ENCODE assay signal across 19 mouse cellular contexts in genomic region chr4:53422799-53423198, GRCm38 (mm10). TPM values are rescaled to one million over a fixed set of nuclear protein-coding genes. Genes with fewer than 3 reads are reported as not detected.
DNase-seq lines count a peak whose midpoint lies in the region; ATAC-seq and TF ChIP-seq lines count a peak whose summit lies in the region.
"Had no signal": no experiment of that assay in that cellular context is flagged by ENCODE, and none has a peak within 500 bp of the region (broad histone marks: within the 10 kb centered on the region; RNA-seq: fewer than 3 reads in every experiment).

No protein-coding gene starts in this region.

- H3K4me3 ChIP-seq in heart, adult 2 months = no peak overlapping the region
- H3K4me3 ChIP-seq in liver, adult 2 months (ENCODE audit: insufficient read depth, low read depth, low read length) = no peak overlapping the region
- H3K4me3 ChIP-seq in MEL (ENCODE audit: control insufficient read depth in 1 of 2, insufficient read depth in 1 of 2, low read depth in 2 of 2, low read length in 2 of 2) = peak overlapping the region; percentile 45 to 64
- H3K4me3 ChIP-seq in heart, embryonic 10.5 days = no peak overlapping the region
- H3K4me3 ChIP-seq: embryonic facial prominence, embryonic 13.5 days; forebrain, embryonic 10.5 days; heart, embryonic 15.5 days; hindbrain, embryonic 13.5 days; limb, embryonic 12.5 days; midbrain, embryonic 12.5 days; myocyte had no signal

- no peak for TF ChIP-seq EP300 in heart, adult 2 months (IDR thresholded peaks at IDR 0.05; ENCODE audit: insufficient read depth, low read depth, low read length)
- TF ChIP-seq EP300 in MEL (IDR thresholded peaks at IDR 0.05; ENCODE audit: low read depth in 1 of 2, low read length in 2 of 2) = no peak

- no peak for DNase-seq in heart, adult 2 months
- DNase-seq in heart, postnatal 4 days = no peak
- no peak for DNase-seq in liver, adult 2 months (ENCODE audit: extremely low read depth, low read depth, low spot score)
- DNase-seq in liver (no peak), MEL (ENCODE audit: low read depth, low spot score) (peak; percentile 86)
- DNase-seq in heart, embryonic 10.5 days (ENCODE audit: low spot score) = no peak
- DNase-seq: cerebellum, postnatal 36 days; kidney, adult 18-20 months; spleen, adult 18-20 months; thymus, postnatal 25 days had no signal

- no peaks in the 10 kb centered on the region for H3K4me1 ChIP-seq in heart, adult 2 months (ENCODE audit: control insufficient read depth, insufficient read depth, low read length)
- H3K4me1 ChIP-seq in liver, adult 2 months (ENCODE audit: control insufficient read depth, insufficient read depth, low read length) = no peaks in the 10 kb centered on the region
- peaks cover 6 to 11% of the 10 kb centered on the region in 2 experiments for H3K4me1 ChIP-seq in MEL (ENCODE audit: control insufficient read depth in 1 of 2, insufficient read depth in 2 of 2, low read length in 2 of 2)
- H3K4me1 ChIP-seq in heart, embryonic 10.5 days = no peaks in the 10 kb centered on the region
- H3K4me1 ChIP-seq: embryonic facial prominence, embryonic 13.5 days; heart, embryonic 15.5 days; hindbrain, embryonic 13.5 days; limb, embryonic 12.5 days; midbrain, embryonic 12.5 days had no signal

- no peaks in the 10 kb centered on the region for H3K79me2 ChIP-seq in heart, adult 2 months (replicated peaks; ENCODE audit: control insufficient read depth, insufficient read depth, low read length)
- H3K79me2 ChIP-seq in liver, adult 2 months (ENCODE audit: control insufficient read depth, insufficient read depth, low read length) = no peaks in the 10 kb centered on the region
- no peaks in the 10 kb centered on the region; the same call in 1 of the 2 replicates for H3K79me2 ChIP-seq in MEL (ENCODE audit: control insufficient read depth, insufficient read depth, low read length, poor library complexity)

- H3K27me3 ChIP-seq in heart, adult 2 months (ENCODE audit: control insufficient read depth, insufficient read depth, low read length) = no peaks in the 10 kb centered on the region
- H3K27me3 ChIP-seq in liver, adult 2 months (ENCODE audit: control insufficient read depth, insufficient read depth, low read length) = no peaks in the 10 kb centered on the region
- no peaks in the 10 kb centered on the region for H3K27me3 ChIP-seq in MEL (ENCODE audit: control insufficient read depth in 1 of 2, insufficient read depth in 2 of 2, low read length in 2 of 2)
- no peaks in the 10 kb centered on the region for H3K27me3 ChIP-seq in heart, embryonic 10.5 days (ENCODE audit: insufficient read depth, poor library complexity, severe bottlenecking)
- H3K27me3 ChIP-seq: embryonic facial prominence, embryonic 13.5 days; heart, embryonic 15.5 days; hindbrain, embryonic 13.5 days; limb, embryonic 12.5 days; midbrain, embryonic 12.5 days had no signal

- TF ChIP-seq RAD21 in MEL (IDR thresholded peaks at IDR 0.05; ENCODE audit: low read depth, low read length) = no peak; the same call in 1 of the 2 replicates

- intact Hi-C loops in heart, adult 2 months (cut with DNase I) = no loop called here

- H3K9me3 ChIP-seq in MEL (replicated peaks; ENCODE audit: insufficient read depth, low read length) = no peaks in the 10 kb centered on the region
- no peaks in the 10 kb centered on the region for H3K9me3 ChIP-seq in heart, embryonic 10.5 days
- H3K9me3 ChIP-seq: embryonic facial prominence, embryonic 13.5 days; heart, embryonic 15.5 days; hindbrain, embryonic 13.5 days; midbrain, embryonic 12.5 days had no signal

- H3K36me3 ChIP-seq in heart, adult 2 months (ENCODE audit: control insufficient read depth, insufficient read depth, low read length) = no peaks in the 10 kb centered on the region
- no peaks in the 10 kb centered on the region for H3K36me3 ChIP-seq in liver, adult 2 months (ENCODE audit: control insufficient read depth, insufficient read depth, low read length)
- peaks cover 0 to 12% of the 10 kb centered on the region in 2 experiments; a peak in 2 of 4 replicates for H3K36me3 ChIP-seq in MEL (ENCODE audit: control insufficient read depth in 1 of 2, insufficient read depth in 2 of 2, low read length in 2 of 2)
- no peaks in the 10 kb centered on the region for H3K36me3 ChIP-seq in heart, embryonic 10.5 days
- H3K36me3 ChIP-seq: embryonic facial prominence, embryonic 13.5 days; forebrain, embryonic 10.5 days; heart, embryonic 15.5 days; hindbrain, embryonic 13.5 days; limb, embryonic 12.5 days; midbrain, embryonic 12.5 days had no signal

- no peak overlapping the region for H3K9ac ChIP-seq in heart, adult 2 months (ENCODE audit: low read depth, low read length)
- H3K9ac ChIP-seq in liver, adult 2 months (ENCODE audit: low read depth, low read length) = no peak overlapping the region
- H3K9ac ChIP-seq in MEL (ENCODE audit: control insufficient read depth, low read depth, low read length, poor library complexity, severe bottlenecking) = peak overlapping the region; percentile 68
- H3K9ac ChIP-seq: embryonic facial prominence, embryonic 13.5 days; heart, embryonic 15.5 days; hindbrain, embryonic 13.5 days; limb, embryonic 12.5 days; midbrain, embryonic 12.5 days had no signal

- peak; percentile 67 for TF ChIP-seq CTCF in heart, adult 2 months (IDR thresholded peaks at IDR 0.05)
- peak; percentile 25; the same call in 1 of the 2 replicates for TF ChIP-seq CTCF in liver, adult 2 months (IDR thresholded peaks at IDR 0.05; ENCODE audit: low read depth, low read length)
- TF ChIP-seq CTCF in MEL (IDR thresholded peaks at IDR 0.05 in 2 of 3, conservative IDR thresholded peaks at IDR 0.05 in 1 of 3; ENCODE audit: control insufficient read depth in 1 of 3, insufficient read depth in 1 of 3, low read depth in 2 of 3, low read length in 3 of 3, poor library complexity in 1 of 3, severe bottlenecking in 1 of 3) = peak; percentile 35 to 60 (median 40); a peak in 5 of 6 replicates

- ATAC-seq in megakaryocyte-erythroid progenitor cell, adult 5-6 weeks (replicated peaks; ENCODE audit: low FRiP score, low TSS enrichment, poor library complexity, severe bottlenecking) = peak; percentile 77; the same call in 1 of the 2 replicates
- ATAC-seq: activated CD4-positive, CD25-positive, alpha-beta regulatory T cell, adult 4 months had no signal

- no peak for TF ChIP-seq POLR2A in heart, adult 2 months (IDR thresholded peaks at IDR 0.05; ENCODE audit: insufficient read depth, low read depth, low read length)
- TF ChIP-seq POLR2A in liver, adult 2 months (IDR thresholded peaks at IDR 0.05; ENCODE audit: extremely low read depth, insufficient read depth, low read length) = no peak
- TF ChIP-seq POLR2A in MEL (IDR thresholded peaks at IDR 0.05; ENCODE audit: control insufficient read depth in 1 of 2, insufficient read depth in 1 of 2, low read depth in 1 of 2, low read length in 2 of 2, poor library complexity in 1 of 2) = peak in 1 of 2 experiments; percentile 26; a peak in 1 of 4 replicates

- 38% methylated on average over 2 of the region's 2 CpGs for WGBS in heart, adult 2 months
- 62% methylated on average over 2 of the region's 2 CpGs for WGBS in liver, adult 2 months
- WGBS in heart, embryonic 10.5 days = 82% methylated on average over 2 of the region's 2 CpGs

- no peak overlapping the region for H3K27ac ChIP-seq in heart, adult 2 months
- no peak overlapping the region for H3K27ac ChIP-seq in liver, adult 2 months (replicated peaks; ENCODE audit: insufficient read depth, low read depth, low read length)
- peak overlapping the region; percentile 68 for H3K27ac ChIP-seq in MEL (ENCODE audit: control insufficient read depth, low read depth, low read length)
- no peak overlapping the region for H3K27ac ChIP-seq in heart, embryonic 10.5 days
- H3K27ac ChIP-seq: embryonic facial prominence, embryonic 13.5 days; forebrain, embryonic 10.5 days; heart, embryonic 15.5 days; hindbrain, embryonic 13.5 days; limb, embryonic 12.5 days; midbrain, embryonic 12.5 days had no signal

TF ChIP-seq in MEL, 35 proteins besides CTCF, POLR2A, EP300 and RAD21:
- no peak for TF ChIP-seq MYB (IDR thresholded peaks at IDR 0.05; ENCODE audit: low read depth, low read length)
- peak; percentile 53 for TF ChIP-seq ZC3H11A (IDR thresholded peaks at IDR 0.05; ENCODE audit: low read depth, low read length)
- TF ChIP-seq ZMIZ1 (IDR thresholded peaks at IDR 0.05; ENCODE audit: low read depth, low read length) = no peak
- peak; percentile 72 for TF ChIP-seq SMC3 (IDR thresholded peaks at IDR 0.05; ENCODE audit: low read depth, low read length)
- no peak for TF ChIP-seq ELF1 (IDR thresholded peaks at IDR 0.05; ENCODE audit: low read depth, low read length)
- TF ChIP-seq GATA1 (IDR thresholded peaks at IDR 0.05; ENCODE audit: low read depth, low read length) = peak; percentile 30; the same call in 1 of the 2 replicates
- 0 out of 2 replicates have a peak, but pooled peaks have one; percentile 54 for TF ChIP-seq SIN3A (IDR thresholded peaks at IDR 0.05; ENCODE audit: low read length)
- 0 out of 2 replicates have a peak, but pooled peaks have one; percentile 41 for TF ChIP-seq TBP (IDR thresholded peaks at IDR 0.05; ENCODE audit: low read depth, low read length)

RNA-seq across cellular contexts. Expression of gene Slc44a1, which starts 17.4 kb away (rescaled TPM):
- total RNA-seq in heart, adult 2 months (2021) = 10 to 100 TPM; 26.4 to 32.3 TPM
- polyA plus RNA-seq in heart, adult 2 months (2012; rRNA removed) = 22.7 and 45.7 TPM in 2 replicates
- 10 to 100 TPM; 40.9 to 43.2 TPM for total RNA-seq in heart, postnatal 4 days (2021)
- total RNA-seq in liver, adult 2 months (2014; rRNA removed) = 32.9 and 36.6 TPM in 2 replicates
- 15.5 and 16.3 TPM in 2 replicates for polyA plus RNA-seq in liver, adult 2 months (2012; rRNA removed)
- total RNA-seq in MEL (2012; rRNA removed) = 9.2 and 9.6 TPM in 2 replicates
- polyA plus RNA-seq in MEL (2012; ENCODE audit: insufficient read depth in 1 of 2, insufficient read length in 2 of 2, low read depth in 1 of 2, low replicate concordance in 2 of 2, missing spikeins in 1 of 2) = 10 to 100 TPM in 1 of 2 experiments, not detected in 1; 10.6 TPM
- 21.7 and 24.2 TPM in 2 replicates for total RNA-seq in megakaryocyte-erythroid progenitor cell, adult 5-6 weeks (2014; fragmentation: Nextera tagmentation)
- 18.0 and 21.5 TPM in 2 replicates for total RNA-seq in megakaryocyte-erythroid progenitor cell, adult 5-6 weeks (2017)
- polyA plus RNA-seq in heart, embryonic 10.5 days (2016; fragmentation: Nextera tagmentation; extraction: Ambion mirVana) = 15.9 and 16.3 TPM in 2 replicates

Comparison
In these comparisons a context has a peak if more than half of its experiments do, and no peak if none do; other contexts are left out.
1. H3K4me3 ChIP-seq: peak in MEL (2 of 2); none in heart, adult 2 months (single experiment), liver, adult 2 months (single experiment) and heart, embryonic 10.5 days (single experiment).
2. Peak in every context shown above with its lines, with median percentiles within 50 percentile points of each other: CTCF ChIP-seq.